Mouse (Mus musculus): ENCODE data around the gene Itga7. TPM values are rescaled to one million over a fixed set of nuclear protein-coding genes. Genes with fewer than 3 reads are reported as not detected.

The Itga7 gene
- 7.0 and 8.1 TPM in 2 replicates for polyA plus RNA-seq (2015; fragmentation: Nextera tagmentation; extraction: Ambion mirVana)

- Histone ChIP-seq H3K9ac (peak within 1 kb of the TSS; percentile 49), H3K27ac (no peak within 1 kb of the TSS), H3K9me3 (replicated peaks) (no peaks in the 10 kb centered on the region), H3K36me3 (no peaks in the 10 kb centered on the region), H3K4me3 (peak within 1 kb of the TSS; percentile 59), H3K27me3 (peaks cover 43% of the 10 kb centered on the region), H3K4me2 (peak within 1 kb of the TSS; percentile 91), H3K4me1 (replicated peaks) (peaks cover 46% of the 10 kb centered on the region)
- peak; percentile 60; the same call in 1 of the 2 replicates for ATAC-seq (replicated peaks; ENCODE audit: insufficient number of reproducible peaks, insufficient read depth, low FRiP score, low read depth)
- 1% methylated on average over 26 of the region's 26 CpGs for WGBS
Observed at GRCm38 (mm10) chr10:128933574-128933973, at the start of gene Itga7. TSS of gene Itga7 (plus strand) at chr10:128933818.

- 0 out of 2 replicates have a peak, but pooled peaks have one; percentile 30 for ATAC-seq (replicated peaks; ENCODE audit: insufficient number of reproducible peaks, insufficient read depth, low FRiP score, low read depth)
- Histone ChIP-seq H3K36me3 (no peaks in the 10 kb centered on the region), H3K4me2 (peak overlapping the region; percentile 94), H3K4me1 (replicated peaks) (peaks cover 35% of the 10 kb centered on the region), H3K4me3 (peak overlapping the region; percentile 42), H3K9me3 (replicated peaks) (no peaks in the 10 kb centered on the region), H3K27ac (peak overlapping the region; percentile 37), H3K27me3 (peaks cover 8% of the 10 kb centered on the region), H3K9ac (peak overlapping the region; percentile 49)
- 0% methylated on average over 7 of the region's 7 CpGs for WGBS
Observed at GRCm38 (mm10) chr10:128888941-128889827, 44.4 kb upstream of the Itga7 start.

GRCm38 (mm10) chr10:128889846-128890245 lies 43.8 kb upstream of the Itga7 start:
- Histone ChIP-seq H3K27me3 (peaks cover 8% of the 10 kb centered on the region), H3K9me3 (replicated peaks) (no peaks in the 10 kb centered on the region), H3K27ac (peak overlapping the region; percentile 7; the same call in 1 of the 2 replicates), H3K4me3 (peak overlapping the region; percentile 77), H3K36me3 (no peaks in the 10 kb centered on the region), H3K9ac (peak overlapping the region; percentile 81; the same call in 1 of the 2 replicates), H3K4me1 (replicated peaks) (peaks cover 35% of the 10 kb centered on the region), H3K4me2 (peak overlapping the region; percentile 94)
- 50% methylated on average over 1 of the region's 2 CpGs for WGBS
- ATAC-seq (replicated peaks; ENCODE audit: insufficient number of reproducible peaks, insufficient read depth, low FRiP score, low read depth), result no peak

GRCm38 (mm10) chr10:128890383-128891295 lies 43.0 kb upstream of the Itga7 start:
- 1% methylated on average over 40 of the region's 40 CpGs for WGBS
- no peak; the same call in 1 of the 2 replicates for ATAC-seq (replicated peaks; ENCODE audit: insufficient number of reproducible peaks, insufficient read depth, low FRiP score, low read depth)
- peak overlapping the region; percentile 78 for H3K27ac ChIP-seq
- peak overlapping the region; percentile 94 for H3K4me2 ChIP-seq
- no peaks in the 10 kb centered on the region for H3K9me3 ChIP-seq (replicated peaks)
- peak overlapping the region; percentile 81 for H3K9ac ChIP-seq
- peaks cover 8% of the 10 kb centered on the region for H3K27me3 ChIP-seq
- H3K36me3 ChIP-seq, result no peaks in the 10 kb centered on the region
- peak overlapping the region; percentile 77 for H3K4me3 ChIP-seq
- peaks cover 40% of the 10 kb centered on the region for H3K4me1 ChIP-seq (replicated peaks)

GRCm38 (mm10) chr10:128891296-128892094 lies 42.1 kb upstream of the Itga7 start, which contains the start of gene Gdf11:
TSS of gene Gdf11 (minus strand) at chr10:128891718.
- H3K4me2 ChIP-seq, result peak within 1 kb of the TSS; percentile 94
- peak within 1 kb of the TSS; percentile 81 for H3K9ac ChIP-seq
- no peaks in the 10 kb centered on the region for H3K36me3 ChIP-seq
- peak within 1 kb of the TSS; percentile 77 for H3K4me3 ChIP-seq
- under 1% methylated on average over 39 of the region's 89 CpGs for WGBS
- peak; percentile 77 for ATAC-seq (replicated peaks; ENCODE audit: insufficient number of reproducible peaks, insufficient read depth, low FRiP score, low read depth)
- peak within 1 kb of the TSS; percentile 78 for H3K27ac ChIP-seq
- no peaks in the 10 kb centered on the region for H3K9me3 ChIP-seq (replicated peaks)
- peaks cover 43% of the 10 kb centered on the region for H3K4me1 ChIP-seq (replicated peaks)
- H3K27me3 ChIP-seq, result peaks cover 14% of the 10 kb centered on the region

GRCm38 (mm10) chr10:128892246-128892645 lies 41.4 kb upstream of the Itga7 start:
- Histone ChIP-seq H3K27me3 (peaks cover 20% of the 10 kb centered on the region), H3K27ac (peak overlapping the region; percentile 78; the same call in 1 of the 2 replicates), H3K4me2 (peak overlapping the region; percentile 94), H3K9me3 (replicated peaks) (no peaks in the 10 kb centered on the region), H3K36me3 (no peaks in the 10 kb centered on the region), H3K4me1 (replicated peaks) (peaks cover 44% of the 10 kb centered on the region), H3K9ac (peak overlapping the region; percentile 81), H3K4me3 (peak overlapping the region; percentile 77)
- ATAC-seq (replicated peaks; ENCODE audit: insufficient number of reproducible peaks, insufficient read depth, low FRiP score, low read depth), result no peak
- WGBS, result 4% methylated on average over 9 of the region's 9 CpGs

GRCm38 (mm10) chr10:128895437-128895836 lies 38.2 kb upstream of the Itga7 start:
- WGBS, result under 1% methylated on average over 9 of the region's 9 CpGs
- H3K4me1 ChIP-seq (replicated peaks), result peaks cover 24% of the 10 kb centered on the region
- ATAC-seq (replicated peaks; ENCODE audit: insufficient number of reproducible peaks, insufficient read depth, low FRiP score, low read depth), result no peak

GRCm38 (mm10) chr10:128895952-128896693 lies 37.5 kb upstream of the Itga7 start:
- Histone ChIP-seq H3K27me3 (peaks cover 25% of the 10 kb centered on the region), H3K9ac (no peak overlapping the region), H3K9me3 (replicated peaks) (no peaks in the 10 kb centered on the region), H3K36me3 (no peaks in the 10 kb centered on the region), H3K27ac (no peak overlapping the region), H3K4me2 (peak overlapping the region; percentile 51), H3K4me1 (replicated peaks) (peaks cover 18% of the 10 kb centered on the region), H3K4me3 (peak overlapping the region; percentile 21)
- ATAC-seq (replicated peaks; ENCODE audit: insufficient number of reproducible peaks, insufficient read depth, low FRiP score, low read depth), result peak; percentile 27; the same call in 1 of the 2 replicates
- 7% methylated on average over 17 of the region's 17 CpGs for WGBS

More at GRCm38 (mm10) chr10:128895437-128895836, 38.2 kb upstream of the Itga7 start:
- peak overlapping the region; percentile 21 for H3K4me3 ChIP-seq
- no peak overlapping the region for H3K9ac ChIP-seq
- no peak overlapping the region for H3K27ac ChIP-seq
- peak overlapping the region; percentile 51 for H3K4me2 ChIP-seq
- H3K36me3 ChIP-seq, result no peaks in the 10 kb centered on the region
- H3K27me3 ChIP-seq, result peaks cover 25% of the 10 kb centered on the region
- H3K9me3 ChIP-seq (replicated peaks), result no peaks in the 10 kb centered on the region

- Histone ChIP-seq H3K36me3 (no peaks in the 10 kb centered on the region), H3K4me1 (replicated peaks) (peaks cover 18% of the 10 kb centered on the region), H3K27ac (no peak overlapping the region), H3K27me3 (peaks cover 25% of the 10 kb centered on the region), H3K9me3 (replicated peaks) (no peaks in the 10 kb centered on the region), H3K9ac (no peak overlapping the region), H3K4me2 (no peak overlapping the region), H3K4me3 (no peak overlapping the region)
- no peak for ATAC-seq (replicated peaks; ENCODE audit: insufficient number of reproducible peaks, insufficient read depth, low FRiP score, low read depth)
- 40% methylated on average over 1 of the region's 1 CpGs for WGBS
Observed at GRCm38 (mm10) chr10:128896807-128897206, 36.8 kb upstream of the Itga7 start.

GRCm38 (mm10) chr10:128897501-128897900 lies 36.1 kb upstream of the Itga7 start:
- no peak for ATAC-seq (replicated peaks; ENCODE audit: insufficient number of reproducible peaks, insufficient read depth, low FRiP score, low read depth)
- 7% methylated on average over 1 of the region's 1 CpGs for WGBS
- no peaks in the 10 kb centered on the region for H3K36me3 ChIP-seq
- H3K4me1 ChIP-seq (replicated peaks), result peaks cover 13% of the 10 kb centered on the region
- no peak overlapping the region for H3K27ac ChIP-seq
- no peak overlapping the region for H3K4me3 ChIP-seq
- no peak overlapping the region for H3K9ac ChIP-seq
- H3K27me3 ChIP-seq, result peaks cover 22% of the 10 kb centered on the region
- no peak overlapping the region for H3K4me2 ChIP-seq
- H3K9me3 ChIP-seq (replicated peaks), result no peaks in the 10 kb centered on the region
